Mouse (Mus musculus) gastrocnemius, postnatal 10 days (tissue): ENCODE data around the gene Gm10318. TPM values are rescaled to one million over a fixed set of nuclear protein-coding genes. Genes with fewer than 3 reads are reported as not detected.

ENCODE experiments used
- DNase-seq: peaks from one replicate; pipeline ENCODE4 v3.0.0; 2021; ENCODE audit warnings: mixed read lengths
- total RNA-seq, 2 experiments: library from RNA; stranded (reverse); gene quantifications; 2 replicates each; pipeline ENCODE4 v1.2.3; 2021

Gene Gm10318
- total RNA-seq, 2 experiments from 2014 or later = not detected

DNA sequence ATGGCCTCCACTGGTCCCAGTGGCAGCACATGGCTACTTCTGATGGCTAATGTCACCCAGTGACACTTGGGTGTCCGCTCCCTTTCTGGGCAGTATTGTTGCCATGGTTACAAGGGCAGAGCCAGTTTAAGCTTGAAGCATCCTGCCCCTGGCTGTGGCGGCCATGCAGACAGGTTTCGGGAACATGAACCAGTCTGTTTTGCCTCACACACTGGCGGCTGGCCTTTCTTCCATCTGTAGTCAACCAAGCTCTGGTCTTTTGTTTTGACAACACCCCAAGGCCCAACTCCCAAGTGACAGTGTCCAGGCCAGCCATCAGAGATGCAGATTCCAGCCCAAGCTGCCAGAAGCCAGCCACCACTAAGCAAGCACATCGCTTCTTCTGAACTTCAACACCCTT, 42.9 kb downstream of the Gm10318 start:
- no peak for DNase-seq

GRCm38 (mm10) chr10:77900126-77900525, 47.5 kb downstream of the Gm10318 start:
- no peak for DNase-seq

- no peak for DNase-seq
Observed at GRCm38 (mm10) chr10:77900903-77901818, 48.5 kb downstream of the Gm10318 start.

- no peak for DNase-seq
Observed at GRCm38 (mm10) chr10:77901871-77902210, 49.2 kb downstream of the Gm10318 start.

GRCm38 (mm10) chr10:77902211-77902893, 49.7 kb downstream of the Gm10318 start, which contains the start of gene Lrrc3:
TSS of gene Lrrc3 (minus strand) at chr10:77902536.
- peak; percentile 50 for DNase-seq

- DNase-seq = no peak
Observed at GRCm38 (mm10) chr10:77902894-77903715, 50.4 kb downstream of the Gm10318 start.

Other genes starting within 250 kb of the Gm10318 start
- gene Sumo3, start 246.8 kb upstream of the Gm10318 start, total RNA-seq = 10 to 100 TPM; 64.5 to 65.3 TPM
- 10 to 100 TPM in 1 of 2 experiments, 1 to 10 TPM in 1; 10.0 to 11.4 TPM for gene Gm49325, start 246.7 kb upstream of the Gm10318 start, total RNA-seq
- gene Ube2g2, start 230.6 kb upstream of the Gm10318 start, total RNA-seq = 10 to 100 TPM; 81.3 to 85.4 TPM
- not detected for gene Tspear, start 166.3 kb upstream of the Gm10318 start, total RNA-seq
- not detected for gene Gm19402, start 162.1 kb upstream of the Gm10318 start, total RNA-seq
- gene Gm9508, start 155.6 kb upstream of the Gm10318 start, total RNA-seq = not detected
- not detected for gene Gm10272, start 146.2 kb upstream of the Gm10318 start, total RNA-seq
- gene Gm10024, start 141.4 kb upstream of the Gm10318 start, total RNA-seq = not detected
- not detected for gene Gm10142, start 137.1 kb upstream of the Gm10318 start, total RNA-seq
- not detected for gene Krtap12-1, start 132.3 kb upstream of the Gm10318 start, total RNA-seq
- gene Gm10100, start 126.4 kb upstream of the Gm10318 start, total RNA-seq = not detected
- not detected for gene Gm18596, start 110.2 kb upstream of the Gm10318 start, total RNA-seq
- not detected for gene Gm9736, start 101.5 kb upstream of the Gm10318 start, total RNA-seq
- not detected for gene Gm3233, start 93.2 kb upstream of the Gm10318 start, total RNA-seq
- gene Gm3238, start 81.5 kb upstream of the Gm10318 start, total RNA-seq = not detected
- not detected for gene Gm7138, start 75.9 kb upstream of the Gm10318 start, total RNA-seq
- not detected for gene Gm3250, start 70.3 kb upstream of the Gm10318 start, total RNA-seq
- not detected for gene Gm7137, start 64.7 kb upstream of the Gm10318 start, total RNA-seq
- gene Gm9639, start 57.8 kb upstream of the Gm10318 start, total RNA-seq = not detected
- gene Gm19668, start 53.7 kb upstream of the Gm10318 start, total RNA-seq = not detected
- not detected for gene Gm9507, start 41.0 kb upstream of the Gm10318 start, total RNA-seq
- not detected for gene Gm2696, start 38.2 kb upstream of the Gm10318 start, total RNA-seq
- gene Krtap10-4, start 25.8 kb upstream of the Gm10318 start, total RNA-seq = not detected
- gene Krtap10-10, start 16.9 kb upstream of the Gm10318 start, total RNA-seq = not detected
- gene Gm36176, start 6.1 kb upstream of the Gm10318 start, total RNA-seq = not detected
- gene Gm3285, start 9.1 kb downstream of the Gm10318 start, total RNA-seq = not detected
- gene Lrrc3, start 49.7 kb downstream of the Gm10318 start, total RNA-seq = under 1 TPM; 0.72 to 0.78 TPM
- gene Trpm2, start 117.7 kb downstream of the Gm10318 start, total RNA-seq = under 1 TPM; 0.26 to 0.75 TPM
- 1 to 10 TPM; 5.1 to 6.3 TPM for gene 1810043G02Rik, start 125.7 kb downstream of the Gm10318 start, total RNA-seq
- gene Pfkl, start 157.2 kb downstream of the Gm10318 start, total RNA-seq = 10 to 100 TPM in 1 of 2 experiments, 1 to 10 TPM in 1; 9.7 to 12.2 TPM
- gene Dnmt3l, start 189.1 kb downstream of the Gm10318 start, total RNA-seq = not detected
- gene Aire, start 190.8 kb downstream of the Gm10318 start, total RNA-seq = not detected
- 1 to 10 TPM; 2.0 to 2.3 TPM for gene Icosl, start 216.4 kb downstream of the Gm10318 start, total RNA-seq